Mouse (Mus musculus) cerebral cortex, adult 2 months (tissue): ENCODE results near the gene Mad1l1.

Source experiments
- WGBS: fragments of 180-500 bp; shearing (Covaris S2); methylation state at CpG from one replicate; pipeline ENCODE4 v1.1.7; 2018; 5-methylcytosine and 5-hydroxymethylcytosine counted together

Gene Mad1l1

GRCm38 (mm10) chr5:140321042-140321755 lies at the start of gene Mad1l1, which contains the start of gene Nudt1:
Mad1l1 (minus strand) TSS chr5:140321552.
Nudt1 (plus strand) TSS chr5:140321656.
- 1% methylated on average over 60 of the region's 60 CpGs for WGBS

- 56% methylated on average over 6 of the region's 6 CpGs for WGBS
Observed at GRCm38 (mm10) chr5:140370446-140371254, 49.3 kb upstream of the Mad1l1 start.

- WGBS, result 92% methylated on average over 2 of the region's 2 CpGs
Observed at GRCm38 (mm10) chr5:140369466-140369865, 48.1 kb upstream of the Mad1l1 start.

- WGBS, result 98% methylated on average over 4 of the region's 4 CpGs
Observed at GRCm38 (mm10) chr5:140368926-140369325, 47.6 kb upstream of the Mad1l1 start.

GRCm38 (mm10) chr5:140368126-140368525 lies 46.8 kb upstream of the Mad1l1 start:
- WGBS, result 91% methylated on average over 2 of the region's 2 CpGs

- WGBS, result 94% methylated on average over 5 of the region's 5 CpGs
Observed at GRCm38 (mm10) chr5:140364415-140364814, 43.1 kb upstream of the Mad1l1 start.

GRCm38 (mm10) chr5:140359930-140360674 lies 38.8 kb upstream of the Mad1l1 start:
- 89% methylated on average over 14 of the region's 14 CpGs for WGBS

- 93% methylated on average over 3 of the region's 3 CpGs for WGBS
Observed at GRCm38 (mm10) chr5:140357466-140357865, 36.1 kb upstream of the Mad1l1 start.

GRCm38 (mm10) chr5:140355934-140356333 lies 34.6 kb upstream of the Mad1l1 start:
- 90% methylated on average over 11 of the region's 11 CpGs for WGBS

GRCm38 (mm10) chr5:140352352-140352751 lies 31.0 kb upstream of the Mad1l1 start:
- WGBS, result 96% methylated on average over 6 of the region's 6 CpGs

- 94% methylated on average over 8 of the region's 8 CpGs for WGBS
Observed at GRCm38 (mm10) chr5:140350731-140351497, 29.6 kb upstream of the Mad1l1 start.

GRCm38 (mm10) chr5:140349882-140350281 lies 28.5 kb upstream of the Mad1l1 start:
- WGBS, result 90% methylated on average over 9 of the region's 9 CpGs

- WGBS, result 100% methylated on average over 1 of the region's 1 CpGs
Observed at GRCm38 (mm10) chr5:140346050-140346449, 24.7 kb upstream of the Mad1l1 start.

- WGBS, result 95% methylated on average over 4 of the region's 4 CpGs
Observed at GRCm38 (mm10) chr5:140345244-140345643, 23.9 kb upstream of the Mad1l1 start.

- WGBS, result 89% methylated on average over 4 of the region's 4 CpGs
Observed at GRCm38 (mm10) chr5:140342880-140343279, 21.5 kb upstream of the Mad1l1 start.

- 89% methylated on average over 3 of the region's 3 CpGs for WGBS
Observed at GRCm38 (mm10) chr5:140339836-140340235, 18.5 kb upstream of the Mad1l1 start.

- 96% methylated on average over 4 of the region's 4 CpGs for WGBS
Observed at GRCm38 (mm10) chr5:140338779-140339178, 17.4 kb upstream of the Mad1l1 start.

GRCm38 (mm10) chr5:140336680-140337079 lies 15.3 kb upstream of the Mad1l1 start:
- whole genome bisulfite sequencing, result 72% methylated on average over 1 of the region's 1 CpGs

- WGBS, result 31% methylated on average over 2 of the region's 2 CpGs
Observed at GRCm38 (mm10) chr5:140333631-140334030, 12.3 kb upstream of the Mad1l1 start.

- 67% methylated on average over 4 of the region's 4 CpGs for WGBS
Observed at GRCm38 (mm10) chr5:140332519-140332918, 11.2 kb upstream of the Mad1l1 start.
